Mouse (Mus musculus) bone marrow, adult 2 months (tissue): Measurements from ENCODE around the gene Spz1. TPM values are rescaled to one million over a fixed set of nuclear protein-coding genes. Genes with fewer than 3 reads are reported as not detected.

ENCODE experiments used
- H3K27ac ChIP-seq: fragments of 200-500 bp; 2 replicates; pipeline ENCODE4 v1.5.1; 2012; ENCODE audit warnings: low read depth, mild to moderate bottlenecking, control low read depth, inconsistent platforms, low read length; ENCODE audit not compliant: control insufficient read depth, poor library complexity, insufficient read depth
- H3K4me1 ChIP-seq: fragments of 200-500 bp; 2 replicates; pipeline ENCODE4 v1.6.1; 2011; ENCODE audit warnings: low read length; ENCODE audit not compliant: control insufficient read depth, insufficient read depth
- H3K4me3 ChIP-seq: fragments of 200-500 bp; replicated peaks from 2 replicates; pipeline ENCODE3; 2011; ENCODE audit warnings: mild to moderate bottlenecking, low read depth, low read length, control low read depth; ENCODE audit not compliant: control insufficient read depth
- CTCF ChIP-seq: fragments of 200-500 bp; IDR thresholded peaks from 2 replicates; pipeline ENCODE4 v1.5.1; 2011; ENCODE audit warnings: low read length, control low read depth; ENCODE audit not compliant: control insufficient read depth, insufficient read depth
- POLR2A ChIP-seq: fragments of 200-500 bp; IDR thresholded peaks from 2 replicates; pipeline ENCODE4 v1.6.1; 2011; ENCODE audit warnings: low read depth, mild to moderate bottlenecking, control low read depth, low read length, borderline replicate concordance; ENCODE audit not compliant: control insufficient read depth
- WGBS: fragments of 180-500 bp; shearing (Covaris S2); methylation state at CpG from one replicate; pipeline ENCODE4 v1.1.7; 2018; 5-methylcytosine and 5-hydroxymethylcytosine counted together
- polyA plus RNA-seq: library from polyadenylated mRNA; stranded (reverse); fragments of >200 nt; gene quantifications from 2 replicates; pipeline ENCODE4 v1.2.4, GENCODE M21; 2011; ENCODE audit warnings: low replicate concordance; ENCODE audit not compliant: missing spikeins, insufficient read depth, insufficient read length

The Spz1 gene
- polyA plus RNA-seq, 1 experiment: not detected

- Histone ChIP-seq H3K4me3 (no peak overlapping the region), H3K27ac (peak overlapping the region; percentile 72), H3K4me1 (peaks cover 2% of the 10 kb centered on the region; the same call in 1 of the 2 replicates)
- WGBS: 66% methylated on average over 5 of the region's 5 CpGs
- no peak for TF ChIP-seq CTCF
- no peak for TF ChIP-seq POLR2A
Observed at GRCm38 (mm10) chr13:92592268-92592785, 16.4 kb upstream of the Spz1 start.

GRCm38 (mm10) chr13:92591225-92591624, 15.3 kb upstream of the Spz1 start:
- TF ChIP-seq POLR2A (no peak), CTCF (no peak)
- no peak overlapping the region for H3K27ac ChIP-seq
- peaks cover 2% of the 10 kb centered on the region; the same call in 1 of the 2 replicates for H3K4me1 ChIP-seq
- H3K4me3 ChIP-seq: no peak overlapping the region
- WGBS: 77% methylated on average over 3 of the region's 3 CpGs

GRCm38 (mm10) chr13:92589255-92589654, 13.3 kb upstream of the Spz1 start:
- Histone ChIP-seq H3K4me3 (no peak overlapping the region), H3K27ac (no peak overlapping the region), H3K4me1 (peaks cover 2% of the 10 kb centered on the region; the same call in 1 of the 2 replicates)
- TF ChIP-seq POLR2A (no peak), CTCF (no peak)

- peaks cover 2% of the 10 kb centered on the region; the same call in 1 of the 2 replicates for H3K4me1 ChIP-seq
- no peak overlapping the region for H3K4me3 ChIP-seq
- WGBS: 88% methylated on average over 3 of the region's 3 CpGs
- TF ChIP-seq POLR2A (no peak), CTCF (no peak)
- H3K27ac ChIP-seq: no peak overlapping the region
Observed at GRCm38 (mm10) chr13:92588704-92589103, 12.7 kb upstream of the Spz1 start.

GRCm38 (mm10) chr13:92584094-92584717, 8.2 kb upstream of the Spz1 start:
- TF ChIP-seq CTCF (no peak), POLR2A (no peak)
- WGBS: 73% methylated on average over 8 of the region's 8 CpGs
- Histone ChIP-seq H3K4me1 (no peaks in the 10 kb centered on the region; the same call in 1 of the 2 replicates), H3K4me3 (no peak overlapping the region), H3K27ac (no peak overlapping the region)

- H3K27ac ChIP-seq: no peak overlapping the region
- H3K4me3 ChIP-seq: no peak overlapping the region
- no peaks in the 10 kb centered on the region; the same call in 1 of the 2 replicates for H3K4me1 ChIP-seq
- TF ChIP-seq POLR2A (no peak), CTCF (peak; percentile 40)
- 36% methylated on average over 10 of the region's 10 CpGs for WGBS
Observed at GRCm38 (mm10) chr13:92580220-92581043, 4.5 kb upstream of the Spz1 start.

GRCm38 (mm10) chr13:92578210-92578609, 2.2 kb upstream of the Spz1 start:
- no peaks in the 10 kb centered on the region; the same call in 1 of the 2 replicates for H3K4me1 ChIP-seq
- TF ChIP-seq POLR2A (no peak), CTCF (no peak)
- H3K4me3 ChIP-seq: no peak overlapping the region
- no peak overlapping the region for H3K27ac ChIP-seq
- 66% methylated on average over 4 of the region's 4 CpGs for WGBS

GRCm38 (mm10) chr13:92576688-92577087, 716 bp upstream of the Spz1 start:
- Histone ChIP-seq H3K4me3 (no peak overlapping the region), H3K4me1 (no peaks in the 10 kb centered on the region; the same call in 1 of the 2 replicates), H3K27ac (no peak overlapping the region)
- WGBS: 16% methylated on average over 6 of the region's 6 CpGs
- TF ChIP-seq POLR2A (no peak), CTCF (no peak)
